In the genomic region with DNA sequence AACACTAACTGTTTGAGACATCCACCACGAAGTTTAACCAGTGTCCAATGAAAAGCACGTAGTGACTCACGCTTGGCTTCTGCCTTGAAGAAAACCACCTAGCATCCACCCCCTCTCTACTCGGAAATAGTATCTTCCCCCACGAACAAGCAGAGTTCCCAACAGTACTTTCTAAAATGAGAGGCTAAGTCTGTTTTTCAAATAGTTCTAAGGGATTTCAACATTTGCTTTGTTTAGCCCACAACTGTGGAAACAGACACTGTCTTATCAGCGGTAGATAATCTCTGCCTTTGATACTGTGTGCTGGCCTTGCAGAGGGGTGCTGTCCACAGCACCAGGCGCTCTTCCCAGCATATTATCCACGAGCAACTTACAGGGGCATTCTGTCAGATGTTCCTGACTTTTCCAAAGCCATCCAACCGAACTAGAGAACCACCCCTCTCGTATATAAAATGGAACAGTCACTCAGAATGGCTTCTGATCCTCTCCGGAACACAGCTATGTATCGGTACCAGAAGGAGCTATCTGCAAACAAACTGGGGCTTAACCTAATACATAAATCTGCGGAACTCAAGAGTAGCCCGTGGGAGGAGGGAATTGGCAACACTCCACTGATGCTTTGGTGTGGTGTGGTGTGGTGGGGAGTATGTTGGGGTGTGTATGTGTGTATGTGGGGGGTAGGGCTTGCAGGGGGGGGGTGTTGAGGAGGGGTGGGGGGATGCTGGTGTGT, we compare ENCODE assay signal across 11 mouse cellular contexts.
DNase-seq lines count a peak whose midpoint lies in the region; ATAC-seq lines count a peak whose summit lies in the region.
"Had no signal": no experiment of that assay in that cellular context is flagged by ENCODE, and none has a peak within 500 bp of the region (broad histone marks: within the 10 kb centered on the region; RNA-seq: fewer than 3 reads in every experiment).

No protein-coding gene starts in this region.

- H3K27me3 ChIP-seq in kidney, embryonic 15.5 days = no peaks in the 10 kb centered on the region
- no peaks in the 10 kb centered on the region for H3K27me3 ChIP-seq in midbrain, embryonic 12.5 days
- H3K27me3 ChIP-seq: megakaryocyte, embryonic 14.5 days had no signal

- H3K9me3 ChIP-seq in kidney, embryonic 15.5 days (replicated peaks) = no peaks in the 10 kb centered on the region
- no peaks in the 10 kb centered on the region for H3K9me3 ChIP-seq in midbrain, embryonic 12.5 days
- H3K9me3 ChIP-seq: heart, embryonic 10.5 days; megakaryocyte, embryonic 14.5 days had no signal

- no peak overlapping the region for H3K4me2 ChIP-seq in kidney, embryonic 15.5 days
- no peak overlapping the region for H3K4me2 ChIP-seq in midbrain, embryonic 12.5 days (replicated peaks)

- H3K4me1 ChIP-seq in kidney, embryonic 15.5 days = peaks cover 66% of the 10 kb centered on the region
- H3K4me1 ChIP-seq in midbrain, embryonic 12.5 days = peaks cover 73% of the 10 kb centered on the region

- peak overlapping the region; percentile 16; the same call in 1 of the 2 replicates for H3K27ac ChIP-seq in kidney, embryonic 15.5 days
- 0 out of 2 replicates have a peak overlapping the region, but pooled peaks have one; percentile 35 for H3K27ac ChIP-seq in midbrain, embryonic 12.5 days (replicated peaks)
- H3K27ac ChIP-seq: heart, embryonic 10.5 days had no signal

- peaks cover 37% of the 10 kb centered on the region for H3K36me3 ChIP-seq in kidney, embryonic 15.5 days
- peaks cover 4% of the 10 kb centered on the region; the same call in 1 of the 2 replicates for H3K36me3 ChIP-seq in midbrain, embryonic 12.5 days

- 48% methylated on average over 14 of the region's 14 CpGs for WGBS in kidney, embryonic 15.5 days
- 56% methylated on average over 14 of the region's 14 CpGs for WGBS in midbrain, embryonic 12.5 days

- no peak overlapping the region for H3K9ac ChIP-seq in kidney, embryonic 15.5 days
- no peak overlapping the region for H3K9ac ChIP-seq in midbrain, embryonic 12.5 days (replicated peaks)

- H3K4me3 ChIP-seq in kidney, embryonic 15.5 days (replicated peaks) = no peak overlapping the region
- H3K4me3 ChIP-seq in midbrain, embryonic 12.5 days = no peak overlapping the region
- H3K4me3 ChIP-seq: heart, embryonic 10.5 days; megakaryocyte, embryonic 14.5 days had no signal

- peak; percentile 51 for DNase-seq in cerebellum, adult 9-10 months
- no peak for DNase-seq in cerebellum, adult 11 months
- DNase-seq in kidney, postnatal 14 days = no peak
- DNase-seq in Muller cell, postnatal 12 days (ENCODE audit: inconsistent ontology term) = peak; percentile 57
- DNase-seq in embryo, embryonic 9.5 days (ENCODE audit: extremely low spot score) = no peak
- DNase-seq: cerebellum, adult 8-10 months had no signal

- ATAC-seq in kidney, embryonic 15.5 days (replicated peaks; ENCODE audit: low FRiP score) = no peak
- ATAC-seq in midbrain, embryonic 12.5 days (ENCODE audit: low FRiP score, low read depth) = no peak
- ATAC-seq in erythroblast, adult 5-6 weeks (replicated peaks; ENCODE audit: low FRiP score, poor library complexity, severe bottlenecking) = no peak

Comparison
In these comparisons a context has a peak if more than half of its experiments do, and no peak if none do; other contexts are left out.
1. DNase-seq: peak in cerebellum, adult 9-10 months (single experiment) and Muller cell, postnatal 12 days (single experiment); none in cerebellum, adult 11 months (single experiment), kidney, postnatal 14 days (single experiment) and embryo, embryonic 9.5 days (single experiment).